Mouse (Mus musculus): ENCODE measurements around the gene Lrrc8b. TPM values are rescaled to one million over a fixed set of nuclear protein-coding genes. Genes with fewer than 3 reads are reported as not detected.

The Lrrc8b gene
- total RNA-seq (2021) = 122 and 136 TPM in 2 replicates
- long read RNA-seq, full-length matches to known transcripts = 2 of 11 reads
- long read RNA-seq, partial matches to known transcripts = 1 of 11 reads
- long read RNA-seq, other reads (novel, unspliced or antisense) = 8 of 11 reads

DNA sequence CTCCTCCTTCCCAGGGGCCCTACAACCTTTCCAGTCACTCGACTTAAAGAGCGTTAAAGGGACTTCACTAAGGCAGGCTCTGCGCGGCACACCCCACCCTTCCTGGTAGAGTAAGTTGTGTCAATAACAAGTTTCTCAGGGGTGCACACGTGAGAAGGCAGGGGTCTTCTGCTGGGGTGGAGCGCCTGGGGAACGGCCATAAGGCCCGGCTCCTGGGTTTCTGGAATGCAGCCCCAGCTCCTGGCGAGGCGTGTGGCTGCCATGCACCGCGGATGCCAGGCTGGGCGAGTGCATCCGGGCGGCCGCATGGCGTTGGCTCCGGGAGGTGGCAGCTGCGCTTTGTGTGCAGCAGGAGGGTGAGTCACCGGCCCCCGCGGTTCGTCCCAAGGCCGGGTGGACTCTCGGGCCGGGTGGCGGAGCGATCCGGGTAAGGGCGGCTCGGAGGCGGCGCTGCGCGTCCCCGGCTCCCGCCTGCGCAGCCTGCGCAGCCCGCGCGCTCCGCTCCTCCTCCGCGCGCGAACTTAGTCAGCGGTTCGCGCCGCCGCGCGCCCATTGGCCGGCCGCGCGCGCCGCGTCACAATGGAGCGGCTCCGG is at the start of gene Lrrc8b:
Gene Lrrc8b (plus strand): TSS at position 578 of the 594 bp plus-strand sequence.
- DNase-seq = peak; percentile 96

DNA sequence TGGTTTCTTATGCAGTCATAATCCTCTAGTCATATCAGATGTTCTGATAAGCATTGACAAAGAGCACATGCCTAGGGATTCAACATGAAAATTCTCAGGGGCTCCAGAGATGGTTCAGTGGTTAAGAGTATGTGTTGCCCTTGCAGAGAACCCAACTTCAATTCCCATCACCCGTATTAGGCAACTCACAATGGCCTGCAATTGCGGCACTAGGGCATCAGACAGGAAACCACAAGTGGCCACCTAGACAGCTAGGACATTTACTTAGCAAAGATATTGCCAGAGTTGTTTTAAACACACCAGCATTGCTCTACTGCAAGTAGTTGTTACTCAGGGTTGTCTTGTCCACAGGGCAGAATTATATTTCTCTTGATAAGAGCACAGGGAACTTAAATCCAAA is 34.1 kb upstream of the Lrrc8b start:
- no peak for DNase-seq

DNA sequence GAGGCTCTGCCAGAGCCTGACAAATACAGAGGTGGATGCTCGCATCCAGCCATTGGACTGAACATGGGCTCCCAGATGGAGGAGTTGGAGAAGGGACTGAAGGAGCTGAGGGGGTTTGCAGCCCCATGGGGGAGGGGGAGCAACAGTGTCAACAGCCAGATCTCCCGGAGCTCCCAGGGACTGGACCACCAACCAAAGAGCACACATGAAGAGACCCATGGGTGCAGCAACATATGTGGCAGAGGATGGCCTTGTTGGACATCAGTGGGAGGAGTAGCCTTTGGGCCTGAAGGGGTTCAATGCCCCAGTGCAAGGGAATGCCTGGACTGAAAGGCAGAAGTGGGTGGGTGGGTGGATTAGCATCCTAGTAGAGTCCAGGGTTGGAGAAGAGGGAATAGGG is 25.2 kb upstream of the Lrrc8b start:
- DNase-seq = no peak

DNA sequence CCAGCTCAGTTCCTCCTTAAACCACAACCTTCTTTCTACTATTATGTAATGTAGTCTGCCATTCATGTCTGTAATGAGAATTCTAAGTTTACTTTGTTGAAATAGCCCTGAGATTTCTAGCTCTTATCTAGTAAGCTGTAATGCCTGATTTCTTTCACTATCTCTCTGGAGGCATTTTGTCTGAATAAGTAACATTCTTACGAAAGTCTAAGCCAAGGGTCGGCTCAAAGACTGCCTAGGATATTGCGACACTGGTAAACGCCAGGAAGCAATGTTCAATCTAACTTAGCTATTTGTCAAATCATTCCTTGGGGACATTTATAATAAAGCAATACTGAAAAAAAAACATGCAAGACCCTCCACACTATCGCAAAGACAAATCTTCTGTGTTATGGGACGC is 21.8 kb upstream of the Lrrc8b start:
- DNase-seq = no peak

DNA sequence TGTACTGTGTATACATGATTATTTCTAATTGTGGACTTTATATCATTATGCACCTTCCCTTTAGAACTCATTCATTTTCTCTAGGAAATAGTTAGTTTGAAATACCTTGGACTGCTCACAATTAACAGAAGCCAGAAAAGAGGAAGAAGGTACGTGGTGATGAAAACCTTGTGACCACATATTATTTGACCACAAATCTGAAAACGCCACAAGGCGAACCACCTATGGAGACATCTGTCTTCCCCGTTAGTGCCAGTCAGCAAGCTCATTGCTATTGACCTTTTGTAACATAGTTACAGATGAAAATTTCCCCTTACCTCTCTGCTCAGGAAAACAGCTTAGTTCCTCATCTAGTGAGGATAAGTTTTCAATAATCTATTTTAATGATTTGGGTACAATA is 20.4 kb upstream of the Lrrc8b start:
- DNase-seq = no peak

DNA sequence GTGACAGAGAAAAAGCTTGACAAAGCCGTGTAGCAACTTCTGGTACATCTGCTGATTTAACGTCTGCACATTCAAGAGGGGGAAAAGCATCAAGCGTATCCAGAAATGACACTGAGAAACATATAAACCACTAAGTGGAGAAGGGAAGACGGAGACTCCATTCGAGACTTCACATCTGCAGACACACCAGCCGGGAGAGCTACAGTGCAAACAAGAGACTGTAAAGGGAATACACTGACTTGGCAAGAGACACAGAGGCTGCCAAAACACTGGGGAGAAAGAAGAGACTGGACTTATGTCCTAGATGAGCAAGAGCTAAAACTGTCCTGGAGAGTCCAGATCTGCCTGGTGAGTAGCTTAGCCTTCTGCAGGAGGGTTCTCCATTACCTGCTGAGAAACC is 16.6 kb upstream of the Lrrc8b start:
- no peak for DNase-seq

DNA sequence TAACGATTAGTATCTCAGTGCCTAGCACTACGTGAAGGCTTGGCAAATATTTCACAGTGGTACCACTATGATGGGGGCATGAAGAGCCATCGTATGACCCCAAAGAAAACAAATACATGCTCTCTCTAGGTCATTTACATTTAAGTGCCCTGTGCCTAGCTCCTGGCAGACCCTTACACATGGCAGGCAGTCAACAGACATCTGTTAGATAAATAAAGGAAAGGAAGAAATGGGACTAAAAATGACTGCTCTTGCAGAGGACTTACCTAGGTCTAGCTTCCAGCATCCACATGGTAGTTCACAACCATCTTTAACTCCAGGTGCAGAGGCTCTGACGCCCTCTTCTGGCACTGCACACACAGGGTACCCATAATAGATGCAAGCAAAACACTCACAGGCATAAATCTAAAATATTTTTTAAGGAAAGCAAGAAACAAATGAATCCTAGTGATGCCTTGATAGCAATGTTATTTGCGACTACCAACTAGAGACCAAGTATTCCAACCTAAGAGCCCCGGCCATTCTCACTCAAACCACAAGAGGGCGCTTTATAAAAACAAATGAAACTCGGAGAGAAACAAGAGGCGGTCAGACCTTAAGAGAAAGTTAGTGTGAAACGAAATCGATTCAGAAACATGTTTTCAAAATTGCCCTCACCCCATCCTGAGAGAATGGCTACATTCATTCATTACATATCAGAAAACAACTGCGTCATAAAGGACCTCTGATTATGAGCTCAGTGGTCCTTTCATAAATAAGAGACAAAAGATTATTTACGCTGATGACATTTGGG is 15.7 kb upstream of the Lrrc8b start:
- peak; percentile 52 for DNase-seq

DNA sequence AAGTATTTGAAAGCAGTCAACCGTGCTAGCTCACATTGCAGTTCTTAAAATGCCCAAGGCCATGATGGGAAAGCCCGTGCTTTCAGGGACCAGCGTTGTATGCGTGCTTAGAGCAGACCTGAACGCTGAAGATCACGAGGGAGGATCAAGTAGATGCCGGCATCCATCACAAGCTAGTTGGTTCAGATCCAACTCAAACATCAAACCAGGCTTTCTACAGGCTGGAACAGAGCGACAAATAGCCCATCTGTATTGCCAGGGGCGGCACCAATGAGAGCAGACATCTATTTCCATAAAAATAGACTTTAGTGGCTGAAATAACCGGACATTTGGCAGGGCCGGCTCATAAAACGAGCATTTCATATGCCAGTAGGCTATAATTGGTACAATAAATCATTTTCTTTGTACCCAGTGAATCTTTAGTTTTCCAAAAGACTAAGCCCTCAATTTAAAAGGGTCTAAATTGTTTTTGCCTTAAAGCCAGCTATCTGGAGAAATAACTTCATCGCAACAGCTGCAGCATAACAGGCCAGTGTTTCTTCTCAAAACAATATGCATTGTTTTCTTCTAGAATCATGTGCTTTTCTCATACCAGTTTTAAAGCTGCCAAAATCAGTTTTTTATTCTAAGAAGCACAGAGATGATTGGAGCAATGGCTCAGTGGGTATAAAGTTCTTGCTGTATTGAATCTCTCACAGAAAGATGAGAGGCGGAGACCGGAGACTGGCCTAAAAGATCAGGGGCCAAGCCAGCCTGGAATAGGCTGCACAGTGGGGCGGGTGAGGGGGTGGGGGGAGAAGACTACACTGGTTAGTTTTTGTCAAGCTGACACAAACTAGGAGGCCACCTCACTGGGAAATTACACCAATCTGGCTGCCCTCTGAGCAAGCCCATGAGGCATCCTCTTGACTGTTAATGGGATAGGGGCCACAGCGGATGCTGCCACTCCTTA is 14.9 kb upstream of the Lrrc8b start:
- DNase-seq = no peak

DNA sequence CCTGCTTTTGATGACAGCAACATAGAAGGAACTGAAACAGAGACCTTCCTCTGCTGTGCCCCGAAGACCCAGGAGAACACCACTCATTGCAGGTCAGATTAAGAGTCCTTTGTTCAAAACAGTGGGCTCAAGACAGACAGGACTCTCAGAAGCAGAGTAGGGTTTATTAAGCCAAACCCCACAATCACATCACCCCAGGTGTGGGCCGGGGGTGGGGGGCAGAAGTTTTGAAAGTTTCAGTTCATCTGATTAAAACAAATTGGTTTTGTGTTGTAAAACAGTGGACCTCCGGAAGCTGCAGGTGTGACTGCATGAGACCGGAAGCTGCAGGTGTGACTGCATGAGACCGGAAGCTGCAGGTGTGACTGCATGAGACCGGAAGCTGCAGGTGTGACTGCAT is 14.0 kb upstream of the Lrrc8b start:
- no peak for DNase-seq

DNA sequence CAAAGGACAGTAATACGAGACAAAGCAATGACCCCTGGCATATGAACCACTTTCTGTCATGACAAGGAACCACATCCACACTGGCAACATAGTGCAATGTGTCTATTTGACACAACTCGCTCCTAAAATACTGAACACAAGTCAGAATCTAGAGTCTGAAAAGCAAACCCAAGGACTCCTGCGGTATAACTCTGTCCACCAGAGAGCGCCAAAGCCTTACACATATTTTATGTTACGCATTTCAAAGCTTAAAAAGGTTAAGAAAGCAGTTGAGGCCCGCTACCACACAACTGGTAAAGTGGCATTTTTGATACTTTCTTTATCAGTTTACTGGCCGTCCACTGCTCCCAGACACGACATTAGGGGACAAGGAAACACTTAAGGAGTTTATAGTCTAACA is 10.6 kb upstream of the Lrrc8b start:
- DNase-seq = peak; percentile 69

DNA sequence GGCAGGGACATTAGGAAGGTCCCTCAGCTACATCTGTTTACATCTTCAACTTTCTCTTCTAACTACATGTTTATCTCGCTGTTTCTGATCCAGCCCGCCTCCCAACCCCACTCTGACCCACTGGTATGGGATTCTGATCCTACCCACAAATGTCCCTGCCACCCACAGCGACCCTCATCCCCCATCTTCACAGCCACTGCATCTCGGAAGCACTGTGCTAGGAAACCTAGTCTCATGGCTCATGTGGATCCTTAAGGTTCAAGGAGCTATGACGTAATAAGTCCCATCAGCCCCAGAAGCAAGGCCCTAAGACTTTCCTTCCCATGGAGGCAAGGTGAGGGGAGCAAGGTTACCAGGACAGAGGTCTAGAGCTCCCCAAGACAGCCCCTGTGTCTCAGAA is 7.9 kb upstream of the Lrrc8b start:
- DNase-seq = no peak

DNA sequence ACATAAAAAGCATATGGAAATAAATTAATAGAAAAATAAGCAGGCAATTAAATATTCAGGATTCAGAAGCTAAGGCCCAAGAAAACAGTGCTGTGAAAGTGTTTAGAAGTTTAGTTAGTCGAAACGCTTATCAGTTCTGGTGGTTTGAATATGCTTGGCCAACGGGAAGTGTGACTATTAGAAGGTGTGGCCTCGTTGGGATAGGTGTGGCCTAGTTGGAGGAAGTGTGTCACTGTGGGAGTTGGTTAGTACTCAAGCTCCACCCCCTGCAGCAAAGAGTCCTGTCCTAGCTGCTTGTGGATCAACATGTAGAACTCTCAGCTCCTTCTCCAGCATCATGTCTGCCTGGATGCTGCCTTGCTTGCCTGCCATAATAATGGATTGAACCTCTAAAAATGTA is 6.5 kb upstream of the Lrrc8b start:
- DNase-seq = no peak

DNA sequence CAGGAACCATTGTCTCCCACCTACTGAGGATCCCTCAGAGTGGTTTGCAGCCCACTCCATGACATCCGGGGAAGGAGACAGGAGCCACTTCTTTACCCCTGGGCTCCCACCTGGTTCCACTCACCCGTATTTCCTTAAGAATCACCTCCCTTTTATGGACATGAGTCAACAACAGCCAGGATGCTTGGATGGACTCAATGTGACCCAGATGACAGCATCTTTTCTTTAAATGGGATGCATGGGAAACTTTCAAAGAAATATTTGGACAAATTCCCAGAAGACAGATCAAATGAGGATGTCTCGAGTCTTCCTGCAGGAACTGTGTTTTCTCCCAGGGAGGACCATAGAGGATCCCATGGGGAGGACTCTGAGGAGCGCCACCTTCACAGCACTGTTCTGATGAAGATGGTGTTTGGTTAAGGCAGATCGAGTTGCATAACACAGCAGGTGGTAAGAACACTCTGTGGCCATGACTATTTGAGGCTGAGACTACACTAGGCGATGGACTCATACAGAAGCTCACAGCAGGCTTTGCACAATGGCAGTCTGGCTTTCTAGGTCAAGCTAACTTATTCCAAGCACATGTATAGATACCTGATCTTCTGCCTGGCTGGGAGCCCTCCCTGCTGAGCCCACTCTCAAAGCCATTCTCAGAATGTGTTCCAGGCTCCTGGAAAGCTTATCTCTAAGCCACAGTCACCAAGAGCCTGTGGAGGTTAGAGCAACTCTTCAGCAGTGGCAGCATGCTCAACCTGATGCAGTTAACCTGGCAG is 4.9 kb upstream of the Lrrc8b start:
- no peak for DNase-seq

DNA sequence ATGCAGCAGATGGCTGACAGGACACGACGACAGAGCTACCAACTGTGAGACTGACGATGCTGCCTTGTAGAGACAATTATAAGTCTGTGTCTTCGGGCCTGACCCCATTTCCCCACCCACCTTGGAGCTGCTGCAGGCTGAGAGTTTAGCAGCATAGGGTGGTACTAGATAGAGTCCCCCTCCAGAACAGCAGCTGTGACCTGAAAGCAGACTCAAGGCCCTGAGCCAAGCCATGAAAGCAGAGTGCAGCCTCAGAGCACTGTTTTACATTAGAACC is 4.3 kb upstream of the Lrrc8b start:
- no peak for DNase-seq

DNA sequence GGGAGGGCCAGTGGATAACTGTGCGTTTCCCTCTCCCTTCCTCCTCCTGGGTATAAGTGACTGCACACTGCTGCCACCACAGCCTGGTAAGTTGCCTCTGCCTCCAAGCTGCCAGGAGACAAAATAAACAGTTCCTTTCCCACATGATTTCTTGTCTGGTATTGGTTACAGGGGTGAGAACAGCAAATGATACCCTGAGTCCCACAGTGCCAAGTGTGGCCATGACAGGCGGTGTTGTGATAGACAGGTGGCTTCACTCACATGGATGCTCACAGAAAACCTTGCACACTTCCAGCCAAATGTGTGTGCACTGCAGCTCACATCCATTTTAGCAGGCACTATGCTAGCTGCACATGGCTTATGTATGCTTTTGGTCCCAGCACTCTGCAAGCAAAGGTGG is 3.8 kb upstream of the Lrrc8b start:
- DNase-seq = no peak

DNA sequence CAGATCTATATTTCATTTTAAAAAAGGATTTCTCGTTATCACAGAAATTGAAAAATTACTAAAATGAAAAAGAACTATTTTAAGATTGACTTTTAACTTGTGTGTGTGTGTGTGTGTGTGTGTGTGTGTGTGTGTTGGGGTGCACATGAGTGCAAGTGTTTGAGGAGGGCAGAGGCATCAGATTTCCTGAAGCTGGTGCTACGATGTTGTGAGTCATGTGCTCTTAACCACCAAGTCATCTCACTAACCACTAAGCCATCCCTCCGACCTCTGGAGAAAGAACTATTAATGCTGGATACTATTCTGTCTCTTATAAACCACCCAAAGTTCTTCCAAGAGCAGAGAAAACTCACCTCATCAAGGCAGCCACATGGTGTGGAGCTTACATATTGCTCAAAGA is 2.9 kb upstream of the Lrrc8b start:
- DNase-seq = no peak

DNA sequence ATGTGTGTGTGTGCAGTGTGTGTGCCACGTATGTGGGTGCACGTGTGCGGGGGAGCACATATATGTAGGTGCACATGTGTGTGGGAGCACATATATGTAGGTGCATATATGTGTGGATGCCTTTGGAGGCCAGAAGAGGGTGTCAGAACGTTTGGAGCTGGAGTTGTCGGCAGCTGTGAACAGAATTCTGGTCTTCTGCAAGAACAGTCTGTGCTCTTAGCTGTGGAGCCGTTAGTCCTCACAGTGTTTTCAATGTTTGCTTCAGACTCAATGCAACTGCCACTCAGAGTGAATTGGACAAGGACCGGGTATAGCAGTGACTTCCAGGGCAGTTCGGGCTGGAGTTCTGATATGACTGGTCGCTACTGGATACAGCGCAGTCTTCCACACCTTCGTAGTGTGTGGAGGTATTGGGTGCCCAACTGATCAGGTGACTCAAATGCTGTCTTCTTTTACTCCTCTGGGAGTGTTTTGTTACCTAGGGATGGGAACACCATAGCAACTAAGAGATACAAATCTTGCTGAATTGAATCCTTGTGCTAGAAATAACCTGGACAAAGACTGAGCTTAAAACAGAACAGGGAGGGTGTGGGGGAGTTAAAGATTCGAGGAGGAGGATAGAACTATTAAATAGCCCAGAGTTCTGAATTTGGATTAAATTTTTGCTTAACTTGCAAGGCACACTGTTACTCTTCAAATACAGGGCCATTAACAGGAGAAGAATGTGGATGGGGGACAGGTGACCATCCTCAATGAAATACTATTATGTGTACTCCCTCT is 1.0 kb upstream of the Lrrc8b start:
- DNase-seq = no peak

DNA sequence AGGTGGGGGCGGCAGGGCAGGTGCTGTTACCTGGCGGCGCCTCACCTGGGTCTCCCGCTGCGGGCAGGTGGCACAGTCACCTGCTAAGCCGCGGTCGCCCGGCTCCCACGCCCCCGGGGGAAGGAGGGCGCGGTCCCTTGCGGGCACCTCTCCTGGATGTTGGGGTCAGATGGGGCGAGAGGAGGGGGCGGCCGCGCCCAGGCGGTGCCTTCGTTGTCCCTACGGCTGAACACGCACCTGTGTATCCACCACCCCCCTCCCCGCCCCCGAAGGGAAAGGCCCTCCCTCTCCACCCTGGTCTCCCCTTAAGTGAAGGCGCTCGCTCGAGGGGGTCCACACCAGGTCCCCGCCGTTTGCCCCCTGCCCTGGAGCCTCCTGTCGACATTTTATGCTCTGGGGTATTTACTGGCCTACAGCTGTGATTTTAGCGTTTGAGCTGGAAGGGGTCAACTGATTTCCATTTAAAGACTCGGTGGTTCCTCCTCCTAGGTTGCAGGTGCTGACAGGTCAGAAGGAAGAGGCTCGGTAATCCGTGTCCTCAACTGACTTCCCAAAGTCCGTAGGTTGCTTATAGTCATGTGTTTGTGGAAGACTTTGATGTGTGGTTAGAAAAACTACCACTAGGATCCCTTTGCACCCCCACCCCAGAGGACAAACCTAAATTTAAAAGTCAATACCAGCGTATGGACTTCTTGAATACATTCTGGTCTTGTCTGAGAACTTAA is 538 bp downstream of the Lrrc8b start:
- no peak for DNase-seq

DNA sequence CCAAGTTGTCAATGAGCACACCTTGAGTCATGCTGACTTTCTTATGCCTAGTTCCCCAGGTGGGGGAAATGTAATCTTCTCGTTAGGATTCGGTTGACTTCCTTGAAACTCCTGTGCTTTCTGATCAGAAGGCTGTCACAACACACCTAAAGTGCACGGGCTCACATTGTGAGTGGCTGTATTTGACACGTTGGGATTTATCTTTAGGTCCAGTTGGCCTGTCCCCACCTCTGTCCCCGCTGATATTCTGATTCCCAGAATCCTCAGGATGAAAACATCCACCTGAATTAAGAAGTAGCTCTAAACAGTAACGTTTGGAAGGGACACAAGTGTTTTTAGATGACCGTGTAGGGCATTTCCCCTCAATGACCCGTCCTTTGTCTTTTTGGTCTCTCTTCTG is 1.6 kb downstream of the Lrrc8b start:
- no peak for DNase-seq

DNA sequence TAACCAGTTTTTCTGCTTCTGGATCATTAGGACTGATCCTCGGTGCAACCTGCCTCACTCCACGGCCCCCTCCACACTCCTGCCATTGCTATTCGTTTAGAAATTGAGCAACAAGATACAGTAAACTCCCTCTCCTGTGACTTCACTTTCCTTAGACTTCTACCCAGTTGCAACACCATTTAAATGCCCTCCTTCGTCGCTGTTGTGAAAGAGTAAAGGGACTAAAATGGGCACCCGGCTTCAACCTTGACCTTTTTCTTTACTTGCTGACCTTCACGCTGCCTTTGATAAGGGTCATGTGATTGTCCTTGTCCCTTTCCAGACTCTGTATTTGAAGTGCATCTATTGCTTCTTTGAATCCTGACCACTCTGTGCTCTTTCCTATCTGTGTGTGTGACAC is 2.8 kb downstream of the Lrrc8b start:
- DNase-seq = no peak

DNA sequence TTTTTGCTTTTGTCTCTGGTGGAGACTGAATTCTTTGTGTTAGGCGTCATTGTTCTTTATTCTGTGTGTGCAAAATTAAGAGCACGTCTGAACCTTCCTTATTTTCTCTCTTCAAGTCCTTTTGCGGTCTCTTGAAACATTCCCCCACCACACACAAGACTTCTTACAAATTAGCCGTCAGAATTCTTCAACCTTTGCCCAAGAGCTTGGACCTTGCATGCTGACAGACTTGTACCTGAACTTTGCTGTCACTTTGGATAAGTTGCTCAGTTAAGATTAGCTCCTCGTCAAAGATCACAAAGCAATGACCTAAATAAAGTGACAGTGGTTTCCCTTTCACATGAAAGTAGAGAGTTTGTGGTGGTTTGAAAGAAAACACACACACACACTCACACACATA is 3.3 kb downstream of the Lrrc8b start:
- DNase-seq = no peak

Data from adrenal gland, postnatal 25 days (tissue).